Mouse (Mus musculus) neural tube, embryonic 13.5 days (tissue): ENCODE data around the gene Lrrc25. TPM values are rescaled to one million over a fixed set of nuclear protein-coding genes. Genes with fewer than 3 reads are reported as not detected.

Source experiments
- ATAC-seq: fragments of 200-750 bp; cut with Nextera tagmentation; 2 replicates; pipeline ENCODE4 v1.8.0; 2017; ENCODE audit warnings: low read depth, mild to moderate bottlenecking, moderate TSS enrichment, moderate library complexity
- H3K27ac ChIP-seq: fragments of 300-500 bp; sonication (generic); replicated peaks from 2 replicates; pipeline ENCODE4 v1.5.1; 2015; ENCODE audit warnings: moderate library complexity, mild to moderate bottlenecking, inconsistent platforms
- H3K27me3 ChIP-seq: fragments of 300-500 bp; sonication (generic); 2 replicates; pipeline ENCODE4 v1.6.1; 2015; ENCODE audit warnings: mild to moderate bottlenecking, inconsistent platforms
- H3K36me3 ChIP-seq: fragments of 300-500 bp; sonication (generic); 2 replicates; pipeline ENCODE4 v1.6.1; 2015; ENCODE audit warnings: mild to moderate bottlenecking, inconsistent platforms
- H3K4me1 ChIP-seq: fragments of 300-500 bp; sonication (generic); replicated peaks from 2 replicates; pipeline ENCODE4 v1.6.1; 2015; ENCODE audit warnings: inconsistent platforms
- H3K4me2 ChIP-seq: fragments of 300-500 bp; sonication (generic); 2 replicates; pipeline ENCODE4 v1.6.1; 2015; ENCODE audit warnings: inconsistent platforms, mild to moderate bottlenecking, moderate library complexity
- H3K4me3 ChIP-seq: fragments of 300-500 bp; sonication (generic); 2 replicates; pipeline ENCODE4 v1.5.1; 2015; ENCODE audit warnings: mild to moderate bottlenecking, inconsistent platforms
- H3K9ac ChIP-seq: fragments of 300-500 bp; sonication (generic); 2 replicates; pipeline ENCODE4 v1.6.1; 2015; ENCODE audit warnings: moderate library complexity, mild to moderate bottlenecking, inconsistent platforms
- H3K9me3 ChIP-seq: fragments of 300-500 bp; sonication (generic); 2 replicates; pipeline ENCODE4 v1.6.1; 2016; ENCODE audit warnings: inconsistent platforms
- WGBS: fragments of 180-500 bp; shearing (Covaris S2); methylation state at CpG from one replicate; pipeline ENCODE4 v1.1.7; 2015; 5-methylcytosine and 5-hydroxymethylcytosine counted together
- polyA plus RNA-seq: library from polyadenylated mRNA; unstranded; fragments of >200 nt; fragmentation: Nextera tagmentation; extraction: Ambion mirVana; gene quantifications from 2 replicates; pipeline ENCODE4 v1.2.1, GENCODE M21; 2015

The Lrrc25 gene
- polyA plus RNA-seq, 1 experiment from 2014 or later = 1.5 TPM

GRCm38 (mm10) chr8:70610796-70611771 lies 4.9 kb upstream of the Lrrc25 start:
- H3K9ac ChIP-seq = peak overlapping the region; percentile 68
- peak overlapping the region; percentile 82 for H3K4me3 ChIP-seq
- no peaks in the 10 kb centered on the region for H3K9me3 ChIP-seq
- under 1% methylated on average over 54 of the region's 54 CpGs for WGBS
- no peaks in the 10 kb centered on the region for H3K27me3 ChIP-seq
- ATAC-seq = 0 out of 2 replicates have a peak, but pooled peaks have one; percentile 6
- H3K36me3 ChIP-seq = no peaks in the 10 kb centered on the region
- H3K4me1 ChIP-seq = peaks cover 57% of the 10 kb centered on the region
- peak overlapping the region; percentile 93 for H3K27ac ChIP-seq
- H3K4me2 ChIP-seq = peak overlapping the region; percentile 88

- peaks cover 49% of the 10 kb centered on the region for H3K4me1 ChIP-seq
Measured at GRCm38 (mm10) chr8:70611849-70612248, 4.1 kb upstream of the Lrrc25 start.

GRCm38 (mm10) chr8:70613763-70614162 lies 2.2 kb upstream of the Lrrc25 start:
- Histone ChIP-seq H3K4me2 (no peak overlapping the region), H3K27ac (no peak overlapping the region), H3K27me3 (no peaks in the 10 kb centered on the region), H3K36me3 (no peaks in the 10 kb centered on the region), H3K4me3 (no peak overlapping the region), H3K9ac (no peak overlapping the region), H3K9me3 (no peaks in the 10 kb centered on the region), H3K4me1 (peaks cover 34% of the 10 kb centered on the region)
- no peak for ATAC-seq
- WGBS = 11% methylated on average over 1 of the region's 1 CpGs

More at GRCm38 (mm10) chr8:70611849-70612248, 4.1 kb upstream of the Lrrc25 start:
- no peaks in the 10 kb centered on the region for H3K27me3 ChIP-seq
- peak overlapping the region; percentile 88 for H3K4me2 ChIP-seq
- WGBS = under 1% methylated on average over 6 of the region's 6 CpGs
- no peaks in the 10 kb centered on the region for H3K36me3 ChIP-seq
- H3K9ac ChIP-seq = peak overlapping the region; percentile 61
- no peaks in the 10 kb centered on the region for H3K9me3 ChIP-seq
- peak overlapping the region; percentile 82 for H3K4me3 ChIP-seq
- peak overlapping the region; percentile 70 for H3K27ac ChIP-seq
- 0 out of 2 replicates have a peak, but pooled peaks have one; percentile 0 for ATAC-seq

- ATAC-seq = no peak
- Histone ChIP-seq H3K27ac (no peak overlapping the region), H3K27me3 (no peaks in the 10 kb centered on the region), H3K4me1 (peaks cover 27% of the 10 kb centered on the region), H3K36me3 (no peaks in the 10 kb centered on the region), H3K4me3 (no peak overlapping the region), H3K9me3 (no peaks in the 10 kb centered on the region), H3K9ac (no peak overlapping the region), H3K4me2 (no peak overlapping the region)
- WGBS = 63% methylated on average over 5 of the region's 5 CpGs
Measured at GRCm38 (mm10) chr8:70614469-70614868, 1.5 kb upstream of the Lrrc25 start.

- H3K9me3 ChIP-seq = no peaks in the 10 kb centered on the region
- peaks cover 19% of the 10 kb centered on the region for H3K4me1 ChIP-seq
- H3K9ac ChIP-seq = no peak overlapping the region
- WGBS = 86% methylated on average over 8 of the region's 8 CpGs
- peaks cover 2% of the 10 kb centered on the region; the same call in 1 of the 2 replicates for H3K27me3 ChIP-seq
- H3K36me3 ChIP-seq = no peaks in the 10 kb centered on the region
- no peak for ATAC-seq
- no peak overlapping the region for H3K4me2 ChIP-seq
- H3K4me3 ChIP-seq = no peak overlapping the region
- H3K27ac ChIP-seq = no peak overlapping the region
Measured at GRCm38 (mm10) chr8:70615281-70615680, 674 bp upstream of the Lrrc25 start.

- Histone ChIP-seq H3K4me2 (no peak overlapping the region), H3K9ac (no peak overlapping the region), H3K4me3 (no peak overlapping the region)
Measured at GRCm38 (mm10) chr8:70616645-70617044, 690 bp downstream of the Lrrc25 start.

GRCm38 (mm10) chr8:70617985-70618384 lies 2.0 kb downstream of the Lrrc25 start:
- Histone ChIP-seq H3K4me3 (no peak overlapping the region), H3K9me3 (no peaks in the 10 kb centered on the region), H3K36me3 (no peaks in the 10 kb centered on the region), H3K4me1 (no peaks in the 10 kb centered on the region), H3K27ac (no peak overlapping the region), H3K9ac (no peak overlapping the region), H3K4me2 (no peak overlapping the region), H3K27me3 (peaks cover 20% of the 10 kb centered on the region)
- WGBS = 83% methylated on average over 11 of the region's 11 CpGs
- no peak for ATAC-seq

More at GRCm38 (mm10) chr8:70616645-70617044, 690 bp downstream of the Lrrc25 start:
- H3K36me3 ChIP-seq = no peaks in the 10 kb centered on the region
- no peak for ATAC-seq
- H3K27me3 ChIP-seq = peaks cover 11% of the 10 kb centered on the region
- H3K9me3 ChIP-seq = no peaks in the 10 kb centered on the region
- H3K4me1 ChIP-seq = peaks cover 5% of the 10 kb centered on the region
- no peak overlapping the region for H3K27ac ChIP-seq
- WGBS = 61% methylated on average over 11 of the region's 11 CpGs

GRCm38 (mm10) chr8:70618888-70619334 lies 3.0 kb downstream of the Lrrc25 start:
- no peaks in the 10 kb centered on the region for H3K9me3 ChIP-seq
- 29% methylated on average over 9 of the region's 9 CpGs for WGBS
- H3K4me3 ChIP-seq = no peak overlapping the region
- H3K4me1 ChIP-seq = no peaks in the 10 kb centered on the region
- no peak overlapping the region for H3K9ac ChIP-seq
- H3K36me3 ChIP-seq = no peaks in the 10 kb centered on the region
- H3K27me3 ChIP-seq = peaks cover 20% of the 10 kb centered on the region
- no peak overlapping the region for H3K27ac ChIP-seq
- no peak for ATAC-seq
- no peak overlapping the region for H3K4me2 ChIP-seq

GRCm38 (mm10) chr8:70622220-70622619 lies 6.3 kb downstream of the Lrrc25 start:
- 58% methylated on average over 3 of the region's 3 CpGs for WGBS
- no peak for ATAC-seq
- Histone ChIP-seq H3K4me2 (no peak overlapping the region), H3K9me3 (no peaks in the 10 kb centered on the region), H3K9ac (no peak overlapping the region), H3K27me3 (peaks cover 20% of the 10 kb centered on the region), H3K36me3 (no peaks in the 10 kb centered on the region), H3K4me1 (no peaks in the 10 kb centered on the region), H3K4me3 (no peak overlapping the region), H3K27ac (no peak overlapping the region)

- Histone ChIP-seq H3K9me3 (no peaks in the 10 kb centered on the region), H3K36me3 (no peaks in the 10 kb centered on the region), H3K27me3 (peaks cover 20% of the 10 kb centered on the region), H3K9ac (no peak overlapping the region), H3K4me2 (no peak overlapping the region), H3K4me3 (no peak overlapping the region), H3K27ac (no peak overlapping the region), H3K4me1 (peaks cover 12% of the 10 kb centered on the region)
- 24% methylated on average over 5 of the region's 5 CpGs for WGBS
- no peak for ATAC-seq
Measured at GRCm38 (mm10) chr8:70625104-70625503, 9.1 kb downstream of the Lrrc25 start.

- WGBS = 84% methylated on average over 5 of the region's 5 CpGs
- no peak for ATAC-seq
- Histone ChIP-seq H3K27ac (no peak overlapping the region), H3K4me3 (no peak overlapping the region), H3K9ac (no peak overlapping the region), H3K9me3 (no peaks in the 10 kb centered on the region), H3K4me1 (peaks cover 25% of the 10 kb centered on the region), H3K27me3 (peaks cover 15% of the 10 kb centered on the region), H3K4me2 (no peak overlapping the region), H3K36me3 (no peaks in the 10 kb centered on the region)
Measured at GRCm38 (mm10) chr8:70627041-70627440, 11.1 kb downstream of the Lrrc25 start.

GRCm38 (mm10) chr8:70628986-70629490 lies 13.1 kb downstream of the Lrrc25 start:
- peak overlapping the region; percentile 76 for H3K27ac ChIP-seq
- WGBS = 59% methylated on average over 7 of the region's 7 CpGs
- H3K36me3 ChIP-seq = no peaks in the 10 kb centered on the region
- H3K4me3 ChIP-seq = peak overlapping the region; percentile 45
- H3K4me2 ChIP-seq = peak overlapping the region; percentile 62
- peaks cover 25% of the 10 kb centered on the region for H3K4me1 ChIP-seq
- H3K9ac ChIP-seq = peak overlapping the region; percentile 71
- peak; percentile 8; the same call in 1 of the 2 replicates for ATAC-seq
- H3K9me3 ChIP-seq = no peaks in the 10 kb centered on the region
- H3K27me3 ChIP-seq = peaks cover 13% of the 10 kb centered on the region
